Mouse (Mus musculus): ENCODE results near the gene Ctnnal1. TPM values are rescaled to one million over a fixed set of nuclear protein-coding genes. Genes with fewer than 3 reads are reported as not detected.

Gene Ctnnal1
- polyA plus RNA-seq (2015; fragmentation: Illumina TruSeq; extraction: RNeasy Lipid Tissue Mini Kit (QIAGEN cat#74804); ENCODE audit: low read depth, low replicate concordance) = 19.0 TPM

GRCm38 (mm10) chr4:56865003-56865511, at the start of gene Ctnnal1:
Gene Ctnnal1 (minus strand): TSS chr4:56865188.

GRCm38 (mm10) chr4:56801907-56802668, 62.9 kb downstream of the Ctnnal1 start, which contains the start of the genes Elp1 and Fam206a:
Gene Elp1 (minus strand): TSS chr4:56802331.
Gene Fam206a (plus strand): TSS chr4:56802345.

Other genes starting within 250 kb of the Ctnnal1 start
- gene Gm26657, start 125.1 kb downstream of the Ctnnal1 start, polyA plus RNA-seq (2015; fragmentation: Illumina TruSeq; extraction: RNeasy Lipid Tissue Mini Kit (QIAGEN cat#74804); ENCODE audit: low read depth, low replicate concordance) = not detected
- not detected for gene Actl7b, start 123.7 kb downstream of the Ctnnal1 start, polyA plus RNA-seq (2015; fragmentation: Illumina TruSeq; extraction: RNeasy Lipid Tissue Mini Kit (QIAGEN cat#74804); ENCODE audit: low read depth, low replicate concordance)
- gene Actl7a, start 121.8 kb downstream of the Ctnnal1 start, polyA plus RNA-seq (2015; fragmentation: Illumina TruSeq; extraction: RNeasy Lipid Tissue Mini Kit (QIAGEN cat#74804); ENCODE audit: low read depth, low replicate concordance) = not detected
- gene Elp1, start 62.9 kb downstream of the Ctnnal1 start, polyA plus RNA-seq (2015; fragmentation: Illumina TruSeq; extraction: RNeasy Lipid Tissue Mini Kit (QIAGEN cat#74804); ENCODE audit: low read depth, low replicate concordance) = 62.1 TPM
- gene Fam206a, start 62.8 kb downstream of the Ctnnal1 start, polyA plus RNA-seq (2015; fragmentation: Illumina TruSeq; extraction: RNeasy Lipid Tissue Mini Kit (QIAGEN cat#74804); ENCODE audit: low read depth, low replicate concordance) = 13.4 TPM
- gene Tmem245, start 82.2 kb upstream of the Ctnnal1 start, polyA plus RNA-seq (2015; fragmentation: Illumina TruSeq; extraction: RNeasy Lipid Tissue Mini Kit (QIAGEN cat#74804); ENCODE audit: low read depth, low replicate concordance) = 15.0 TPM
- gene Frrs1l, start 125.2 kb upstream of the Ctnnal1 start, polyA plus RNA-seq (2015; fragmentation: Illumina TruSeq; extraction: RNeasy Lipid Tissue Mini Kit (QIAGEN cat#74804); ENCODE audit: low read depth, low replicate concordance) = 130 TPM

Measured in brain, adult 10 weeks (tissue).